Mouse (Mus musculus): ENCODE data around the gene Gypa.
A peak's percentile ranks its signal among the peaks of the same experiment; 100 is the strongest.

Gene Gypa

DNA sequence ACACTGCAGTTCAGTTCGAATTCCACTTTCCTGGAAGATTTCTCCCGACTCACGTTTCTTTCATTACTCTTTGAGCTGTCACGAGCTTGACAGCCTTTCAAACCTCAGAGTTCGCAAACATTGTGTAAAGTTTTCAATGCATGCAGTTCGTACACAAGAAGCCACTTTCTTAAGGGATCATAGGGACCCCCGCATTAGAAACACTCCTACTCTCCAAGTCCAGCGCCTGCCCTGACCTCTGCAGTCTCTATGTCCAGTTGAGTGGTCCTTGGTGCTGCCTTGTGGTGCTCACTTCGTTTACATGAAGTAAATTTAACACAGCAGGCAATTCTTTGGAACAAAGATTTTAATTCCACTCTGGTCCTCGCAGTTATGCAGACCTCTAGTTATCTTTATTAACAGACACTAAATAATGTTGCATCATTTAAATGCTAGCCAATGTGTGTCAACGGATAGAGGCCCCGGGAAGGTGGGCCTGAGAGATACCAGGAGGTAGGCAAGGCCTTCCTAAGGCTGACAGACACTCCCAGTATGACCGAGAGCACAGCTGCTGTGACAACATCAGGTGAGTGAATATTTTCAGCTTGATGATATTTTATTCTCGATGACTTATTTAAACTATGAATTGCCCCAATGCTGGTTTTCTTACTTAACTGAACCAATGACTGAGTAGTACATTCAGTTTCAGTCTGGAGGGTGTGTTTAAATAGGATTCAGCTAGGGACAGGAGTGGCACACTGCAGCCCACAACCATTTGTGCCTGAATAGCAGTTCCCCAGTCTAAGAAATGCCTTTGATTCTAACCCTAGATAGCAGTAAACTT lies at the start of gene Gypa:
Gypa (plus strand) TSS at position 259 of the 823 bp plus-strand sequence.
- Histone ChIP-seq H3K9me3 (ENCODE audit: low read length) (no peaks in the 10 kb centered on the region), H3K4me1 (replicated peaks; ENCODE audit: low read depth, low read length) (peaks cover 17% of the 10 kb centered on the region), H3K36me3 (ENCODE audit: insufficient read depth, low read length) (no peaks in the 10 kb centered on the region), H3K27me3 (ENCODE audit: insufficient read depth, low read length) (no peaks in the 10 kb centered on the region), H3K4me3 (replicated peaks; ENCODE audit: low read length) (peak within 1 kb of the TSS; percentile 51)
- TF ChIP-seq NANOG (IDR thresholded peaks at IDR 0.05; ENCODE audit: borderline replicate concordance, low read length): no peak
- no peak for TF ChIP-seq CTCF (conservative IDR thresholded peaks at IDR 0.05; ENCODE audit: low read length)
- no peak for TF ChIP-seq POU5F1 (IDR thresholded peaks at IDR 0.05; ENCODE audit: borderline replicate concordance, low read length)

DNA sequence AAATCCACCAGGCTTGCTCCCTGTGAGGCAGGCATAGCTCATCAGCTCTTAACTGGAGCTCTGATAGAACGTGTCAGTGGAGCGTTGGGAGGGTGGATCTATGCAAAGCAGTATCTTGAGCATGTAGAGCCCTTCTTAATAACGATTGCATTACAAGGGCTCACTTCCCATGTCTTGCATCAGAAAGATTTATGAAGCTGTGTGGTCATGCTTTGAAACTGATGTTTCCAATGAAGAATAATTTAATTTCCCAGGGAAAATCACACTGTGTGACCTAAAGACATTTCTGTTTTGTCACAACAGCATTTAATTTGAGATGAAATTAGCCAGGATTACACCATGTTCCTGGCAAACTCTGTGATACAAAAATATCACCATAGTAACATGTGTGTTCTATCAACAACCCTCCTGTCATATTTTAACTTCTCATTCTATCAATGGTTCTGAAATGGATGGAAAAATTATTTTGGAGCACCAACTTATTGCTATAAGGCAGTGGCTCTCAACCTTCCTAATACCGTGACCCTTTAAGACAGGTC lies 49.0 kb upstream of the Gypa start:
- H3K9me3 ChIP-seq (ENCODE audit: low read length): no peaks in the 10 kb centered on the region

DNA sequence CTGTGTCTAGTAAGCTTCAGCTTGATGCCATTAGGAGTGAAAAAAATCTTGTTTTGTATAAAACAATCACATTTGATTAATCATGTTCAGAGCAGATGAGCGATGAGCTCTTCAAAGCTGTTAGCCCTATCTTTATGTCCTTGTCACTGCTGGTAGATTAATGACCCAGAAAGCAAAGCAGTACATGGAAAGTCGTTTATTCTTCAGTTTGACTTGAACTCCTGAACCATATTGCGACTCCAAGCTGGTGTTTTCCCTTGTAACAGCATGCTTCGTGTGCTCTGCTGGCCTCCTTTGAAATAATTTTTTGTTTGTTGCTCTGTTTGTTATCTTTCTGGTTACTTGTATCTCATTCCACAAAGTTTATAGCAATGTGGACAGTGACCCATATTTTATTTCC lies 46.4 kb upstream of the Gypa start:
- TF ChIP-seq CTCF (conservative IDR thresholded peaks at IDR 0.05; ENCODE audit: low read length): no peak
- TF ChIP-seq NANOG (IDR thresholded peaks at IDR 0.05; ENCODE audit: borderline replicate concordance, low read length): no peak
- TF ChIP-seq POU5F1 (IDR thresholded peaks at IDR 0.05; ENCODE audit: borderline replicate concordance, low read length): no peak
- H3K9me3 ChIP-seq (ENCODE audit: low read length): no peaks in the 10 kb centered on the region
- no peak overlapping the region for H3K4me3 ChIP-seq (replicated peaks; ENCODE audit: low read length)
- H3K36me3 ChIP-seq (ENCODE audit: insufficient read depth, low read length): no peaks in the 10 kb centered on the region
- no peaks in the 10 kb centered on the region for H3K27me3 ChIP-seq (ENCODE audit: insufficient read depth, low read length)
- no peaks in the 10 kb centered on the region for H3K4me1 ChIP-seq (replicated peaks; ENCODE audit: low read depth, low read length)

More for the DNA sequence above, 49.0 kb upstream of the Gypa start:
- Histone ChIP-seq H3K4me1 (replicated peaks; ENCODE audit: low read depth, low read length) (no peaks in the 10 kb centered on the region), H3K36me3 (ENCODE audit: insufficient read depth, low read length) (no peaks in the 10 kb centered on the region), H3K27me3 (ENCODE audit: insufficient read depth, low read length) (no peaks in the 10 kb centered on the region), H3K4me3 (replicated peaks; ENCODE audit: low read length) (no peak overlapping the region)
- TF ChIP-seq POU5F1 (IDR thresholded peaks at IDR 0.05; ENCODE audit: borderline replicate concordance, low read length): no peak
- no peak for TF ChIP-seq NANOG (IDR thresholded peaks at IDR 0.05; ENCODE audit: borderline replicate concordance, low read length)
- TF ChIP-seq CTCF (conservative IDR thresholded peaks at IDR 0.05; ENCODE audit: low read length): no peak

DNA sequence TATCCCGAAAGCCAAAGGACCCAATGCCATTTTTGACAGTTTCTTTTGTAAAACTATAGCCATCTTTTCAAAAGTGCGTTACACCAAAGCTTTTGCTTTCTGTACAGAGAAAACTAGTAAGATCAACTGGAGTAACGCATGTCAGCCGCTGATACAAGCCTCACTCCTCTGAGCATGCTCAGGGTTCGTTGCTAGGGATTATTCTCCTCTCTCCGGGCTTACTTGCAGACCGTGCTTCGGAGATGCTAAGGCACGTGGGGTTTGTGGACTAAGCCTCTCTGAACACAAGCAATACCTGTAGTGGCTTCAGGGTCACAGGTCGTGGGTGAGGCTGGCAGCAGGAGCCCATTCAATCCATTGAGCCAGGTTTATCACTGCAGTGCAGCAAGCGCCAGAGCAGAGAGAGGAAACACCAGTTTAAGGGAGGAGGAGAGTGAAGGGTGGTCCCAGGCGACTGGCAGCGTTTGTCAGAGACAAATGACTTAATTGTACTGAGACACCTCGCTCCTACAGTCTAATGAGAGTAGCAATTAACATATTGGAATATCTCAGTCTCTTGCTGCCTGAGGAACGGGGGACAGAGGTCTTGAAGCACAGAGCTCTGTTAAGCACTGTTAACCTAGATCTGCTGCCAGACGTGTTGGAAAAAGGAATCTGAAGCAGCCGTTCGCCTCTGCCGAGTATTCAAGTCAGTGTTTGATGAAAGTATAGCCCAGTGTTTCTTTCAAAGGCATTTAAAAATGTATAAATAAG lies 41.5 kb upstream of the Gypa start:
- Histone ChIP-seq H3K4me3 (replicated peaks; ENCODE audit: low read length) (no peak overlapping the region), H3K4me1 (replicated peaks; ENCODE audit: low read depth, low read length) (no peaks in the 10 kb centered on the region), H3K27me3 (ENCODE audit: insufficient read depth, low read length) (no peaks in the 10 kb centered on the region), H3K9me3 (ENCODE audit: low read length) (no peaks in the 10 kb centered on the region), H3K36me3 (ENCODE audit: insufficient read depth, low read length) (no peaks in the 10 kb centered on the region)
- no peak for TF ChIP-seq CTCF (conservative IDR thresholded peaks at IDR 0.05; ENCODE audit: low read length)
- TF ChIP-seq NANOG (IDR thresholded peaks at IDR 0.05; ENCODE audit: borderline replicate concordance, low read length): no peak
- TF ChIP-seq POU5F1 (IDR thresholded peaks at IDR 0.05; ENCODE audit: borderline replicate concordance, low read length): no peak

DNA sequence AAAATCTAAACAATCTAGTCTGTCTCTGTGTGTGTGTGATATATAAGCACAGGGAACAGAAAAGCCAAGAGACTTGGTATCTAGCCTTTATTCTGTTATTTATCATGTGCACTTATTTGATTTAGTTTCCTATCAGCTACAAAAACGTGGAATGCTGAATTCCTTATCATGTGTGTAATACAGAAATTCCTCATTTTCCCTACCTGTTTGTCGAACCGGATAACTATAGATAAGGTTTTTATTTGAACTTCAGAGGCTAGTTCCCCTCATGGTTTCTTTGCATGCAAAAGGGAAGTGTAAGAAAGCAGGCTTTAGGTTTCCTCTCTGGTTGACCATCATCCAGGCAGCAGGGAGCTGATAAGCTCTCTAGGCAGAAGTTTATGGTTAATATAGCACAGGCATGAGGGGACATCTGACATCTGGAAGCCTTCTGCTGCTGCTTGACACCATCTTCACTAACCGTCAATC lies 30.1 kb upstream of the Gypa start:
- TF ChIP-seq POU5F1 (IDR thresholded peaks at IDR 0.05; ENCODE audit: borderline replicate concordance, low read length) (no peak), CTCF (conservative IDR thresholded peaks at IDR 0.05; ENCODE audit: low read length) (no peak), NANOG (IDR thresholded peaks at IDR 0.05; ENCODE audit: borderline replicate concordance, low read length) (no peak)
- Histone ChIP-seq H3K4me3 (replicated peaks; ENCODE audit: low read length) (no peak overlapping the region), H3K4me1 (replicated peaks; ENCODE audit: low read depth, low read length) (no peaks in the 10 kb centered on the region), H3K36me3 (ENCODE audit: insufficient read depth, low read length) (no peaks in the 10 kb centered on the region), H3K27me3 (ENCODE audit: insufficient read depth, low read length) (no peaks in the 10 kb centered on the region), H3K9me3 (ENCODE audit: low read length) (no peaks in the 10 kb centered on the region)

DNA sequence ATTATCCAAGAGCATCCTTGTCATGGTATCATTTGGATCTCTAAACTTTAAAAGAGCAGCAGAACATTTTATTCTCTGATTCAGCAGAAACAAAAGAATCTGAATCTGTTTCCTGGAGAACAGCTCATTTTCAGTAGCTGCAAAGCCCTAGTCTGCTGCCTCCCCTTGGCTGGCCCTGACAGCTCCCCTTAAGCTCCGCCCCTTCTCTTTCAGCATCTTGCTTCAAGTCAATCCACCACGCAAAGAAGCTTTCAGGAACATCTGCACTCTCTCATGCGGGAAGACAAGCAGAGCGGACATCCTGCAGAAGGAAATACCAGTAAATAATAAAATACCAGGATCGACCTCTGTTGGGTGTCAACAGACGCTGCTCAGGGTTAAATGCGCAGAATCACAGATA lies 18.6 kb upstream of the Gypa start:
- TF ChIP-seq NANOG (IDR thresholded peaks at IDR 0.05; ENCODE audit: borderline replicate concordance, low read length) (no peak), POU5F1 (IDR thresholded peaks at IDR 0.05; ENCODE audit: borderline replicate concordance, low read length) (no peak), CTCF (conservative IDR thresholded peaks at IDR 0.05; ENCODE audit: low read length) (no peak)
- H3K4me3 ChIP-seq (replicated peaks; ENCODE audit: low read length): no peak overlapping the region
- no peaks in the 10 kb centered on the region for H3K36me3 ChIP-seq (ENCODE audit: insufficient read depth, low read length)
- H3K9me3 ChIP-seq (ENCODE audit: low read length): peaks cover 4% of the 10 kb centered on the region; the same call in 1 of the 2 replicates
- H3K27me3 ChIP-seq (ENCODE audit: insufficient read depth, low read length): no peaks in the 10 kb centered on the region
- no peaks in the 10 kb centered on the region for H3K4me1 ChIP-seq (replicated peaks; ENCODE audit: low read depth, low read length)

DNA sequence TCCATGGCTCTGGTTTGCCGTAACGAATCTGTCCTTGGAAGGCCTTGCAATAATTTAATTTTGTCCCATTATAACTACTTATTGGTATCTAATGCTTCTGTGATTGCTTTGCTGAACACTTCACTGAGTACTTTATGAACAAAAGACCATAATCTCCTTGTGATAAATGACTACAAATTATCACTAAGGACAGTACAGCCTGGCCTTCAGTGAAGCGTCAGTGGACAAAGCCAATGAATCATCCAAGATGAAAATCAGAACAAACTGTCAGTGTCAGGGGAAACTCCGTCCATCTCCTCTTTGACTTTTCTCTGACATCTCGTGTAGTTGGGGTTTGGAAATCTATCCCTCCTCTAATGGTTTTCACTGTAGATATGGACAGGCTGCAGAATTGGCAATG lies 15.4 kb upstream of the Gypa start:
- TF ChIP-seq NANOG (IDR thresholded peaks at IDR 0.05; ENCODE audit: borderline replicate concordance, low read length) (no peak), CTCF (conservative IDR thresholded peaks at IDR 0.05; ENCODE audit: low read length) (no peak), POU5F1 (IDR thresholded peaks at IDR 0.05; ENCODE audit: borderline replicate concordance, low read length) (no peak)
- no peaks in the 10 kb centered on the region for H3K36me3 ChIP-seq (ENCODE audit: insufficient read depth, low read length)
- no peaks in the 10 kb centered on the region for H3K4me1 ChIP-seq (replicated peaks; ENCODE audit: low read depth, low read length)
- H3K27me3 ChIP-seq (ENCODE audit: insufficient read depth, low read length): no peaks in the 10 kb centered on the region
- H3K9me3 ChIP-seq (ENCODE audit: low read length): no peaks in the 10 kb centered on the region
- no peak overlapping the region for H3K4me3 ChIP-seq (replicated peaks; ENCODE audit: low read length)

DNA sequence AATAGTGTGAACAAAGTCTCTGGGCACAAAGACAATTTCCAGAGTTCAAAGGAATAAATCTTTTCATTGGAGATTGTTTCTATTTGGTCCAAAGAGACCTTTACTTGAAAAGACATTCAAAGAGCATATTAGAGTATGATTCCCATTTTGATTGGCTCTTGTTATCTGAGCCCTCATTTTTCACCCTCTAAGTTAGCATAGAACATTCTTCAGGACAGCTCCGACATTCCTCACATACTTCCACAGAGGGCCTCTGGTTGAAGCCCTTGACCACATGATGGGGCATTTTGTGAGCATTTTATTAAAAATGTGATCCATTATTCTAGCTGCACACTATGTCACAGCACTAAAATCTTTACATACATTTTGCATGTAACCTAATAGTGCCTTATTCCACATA lies 14.5 kb upstream of the Gypa start:
- Histone ChIP-seq H3K27me3 (ENCODE audit: insufficient read depth, low read length) (no peaks in the 10 kb centered on the region), H3K4me1 (replicated peaks; ENCODE audit: low read depth, low read length) (no peaks in the 10 kb centered on the region), H3K4me3 (replicated peaks; ENCODE audit: low read length) (no peak overlapping the region), H3K9me3 (ENCODE audit: low read length) (no peaks in the 10 kb centered on the region), H3K36me3 (ENCODE audit: insufficient read depth, low read length) (no peaks in the 10 kb centered on the region)
- TF ChIP-seq CTCF (conservative IDR thresholded peaks at IDR 0.05; ENCODE audit: low read length) (no peak), NANOG (IDR thresholded peaks at IDR 0.05; ENCODE audit: borderline replicate concordance, low read length) (no peak), POU5F1 (IDR thresholded peaks at IDR 0.05; ENCODE audit: borderline replicate concordance, low read length) (no peak)

Measured in E14TG2a.4 (cell line).